Mouse (Mus musculus) liver, adult (tissue): Measurements from ENCODE around the gene Gpx1.

ENCODE experiments used
- GATA4 ChIP-seq: IDR thresholded peaks from 2 replicates; pipeline ENCODE4 v1.6.1; 2014; ENCODE audit warnings: mild to moderate bottlenecking, low read length; ENCODE audit not compliant: insufficient replicate concordance

Gene Gpx1

DNA sequence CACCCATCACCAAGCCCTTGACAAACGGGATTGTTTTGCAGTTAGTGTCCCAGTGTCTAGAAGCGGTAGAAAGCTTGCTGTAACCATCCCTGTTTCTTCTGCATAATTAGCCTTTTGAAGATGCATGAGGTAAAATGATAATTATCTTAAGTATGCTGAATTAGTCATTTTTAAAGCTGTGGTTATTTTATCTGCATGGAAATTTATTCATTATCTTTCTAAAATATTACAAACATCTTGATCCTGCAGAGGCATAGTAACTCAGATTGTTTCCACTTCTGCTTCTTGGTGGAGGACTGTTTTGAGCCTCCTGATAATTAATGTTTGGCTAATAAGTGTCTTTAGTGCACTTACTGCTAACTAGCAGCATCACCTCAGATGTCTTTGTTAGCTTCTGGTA, 20.2 kb upstream of the Gpx1 start:
- TF ChIP-seq GATA4 = no peak

DNA sequence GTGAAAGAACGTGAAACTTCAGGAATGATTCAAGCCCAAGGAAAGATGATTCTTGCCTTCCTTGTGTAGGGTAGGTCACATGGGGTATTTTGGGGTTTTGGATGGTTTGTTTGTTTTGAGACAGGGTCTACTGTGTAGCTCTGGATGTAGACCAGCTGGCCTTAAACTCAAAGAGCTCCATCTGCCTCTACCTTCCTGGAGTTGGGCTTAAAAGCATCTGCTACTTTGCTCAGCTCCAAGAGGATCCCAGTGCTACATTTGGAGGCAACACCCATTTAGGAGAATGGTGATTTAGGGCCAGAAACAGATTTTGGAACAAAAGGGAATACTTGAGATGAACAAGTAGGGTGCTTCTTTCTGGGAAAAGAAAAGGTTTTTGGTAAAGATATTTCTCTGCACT, 13.9 kb upstream of the Gpx1 start:
- TF ChIP-seq GATA4 = no peak

DNA sequence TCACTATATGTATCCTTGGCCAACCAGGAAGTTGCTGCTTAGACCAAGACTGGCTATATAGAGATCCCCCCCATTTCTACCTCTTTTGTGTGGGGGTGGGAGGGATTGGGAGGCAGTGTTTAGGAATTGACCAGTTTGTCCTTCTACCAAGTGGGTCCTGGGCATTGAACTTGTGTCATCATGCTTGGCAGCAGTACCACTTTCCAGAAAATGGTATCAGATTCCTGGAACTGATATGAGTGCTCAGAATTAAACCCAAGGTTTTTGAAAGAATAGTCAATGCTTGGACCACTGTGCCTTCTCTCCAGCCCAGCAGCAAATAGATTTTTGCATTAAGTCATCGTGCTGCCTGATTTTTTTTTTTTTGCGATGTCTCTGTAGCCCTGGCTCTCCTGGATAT, 12.9 kb upstream of the Gpx1 start:
- TF ChIP-seq GATA4 = peak; percentile 27; the same call in 1 of the 2 replicates

DNA sequence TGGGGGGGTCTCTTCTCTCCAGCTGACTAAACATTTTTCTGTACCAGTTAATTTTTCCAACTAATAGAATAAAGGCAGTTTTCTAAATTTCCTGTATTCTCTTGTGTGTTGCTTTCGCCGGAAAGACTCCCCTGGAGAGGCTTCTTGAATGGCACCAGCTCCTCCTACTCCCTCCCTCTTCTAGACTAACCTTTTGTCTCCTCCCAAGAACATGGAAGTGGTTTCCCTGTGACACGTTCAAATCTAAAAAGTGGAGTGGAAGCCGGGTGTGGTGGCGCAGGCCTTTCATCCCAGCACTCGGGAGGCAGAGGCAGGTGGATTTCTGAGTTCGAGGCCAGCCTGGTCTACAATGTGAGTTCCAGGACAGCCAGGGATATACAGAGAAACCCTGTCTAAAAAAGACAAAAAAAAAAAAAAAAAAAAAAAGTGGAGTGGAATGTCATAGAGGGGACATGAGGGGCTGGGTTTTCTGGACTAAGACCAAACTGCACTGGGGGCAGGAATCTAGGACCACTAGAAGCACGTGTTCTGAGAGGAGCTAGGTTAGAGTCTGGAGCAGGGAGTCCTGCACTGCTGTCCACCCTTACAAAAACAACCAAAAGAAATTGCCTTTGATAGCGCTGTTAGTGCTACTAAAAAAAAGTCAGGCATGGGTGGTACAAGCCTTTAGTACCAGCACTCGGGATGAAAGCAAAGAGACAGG, 704 bp upstream of the Gpx1 start:
- no peak for TF ChIP-seq GATA4

DNA sequence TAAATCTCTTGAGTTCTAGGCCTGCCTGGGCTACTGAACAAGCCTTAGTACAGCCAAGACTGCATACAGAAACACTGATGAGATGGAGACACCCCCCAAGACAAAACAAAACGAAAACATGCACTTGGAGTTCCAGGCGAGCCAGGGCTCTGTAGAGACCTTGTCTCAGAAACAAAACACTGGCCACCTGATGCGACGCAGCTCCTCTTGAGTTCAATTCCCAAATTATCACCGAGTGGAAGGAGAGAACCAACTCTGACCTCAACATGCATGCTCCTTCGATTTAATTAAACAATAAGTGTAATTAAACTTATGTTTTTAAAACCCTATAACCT, 185 bp upstream of the Gpx1 start:
- no peak for TF ChIP-seq GATA4

DNA sequence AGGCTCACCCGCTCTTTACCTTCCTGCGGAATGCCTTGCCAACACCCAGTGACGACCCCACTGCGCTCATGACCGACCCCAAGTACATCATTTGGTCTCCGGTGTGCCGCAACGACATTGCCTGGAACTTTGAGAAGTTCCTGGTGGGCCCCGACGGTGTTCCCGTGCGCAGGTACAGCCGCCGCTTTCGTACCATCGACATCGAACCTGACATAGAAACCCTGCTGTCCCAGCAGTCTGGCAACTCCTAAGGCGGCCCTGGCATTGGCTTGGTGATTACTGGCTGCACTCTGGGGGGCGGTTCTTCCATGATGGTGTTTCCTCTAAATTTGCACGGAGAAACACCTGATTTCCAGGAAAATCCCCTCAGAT, 1.2 kb downstream of the Gpx1 start:
- no peak for TF ChIP-seq GATA4

DNA sequence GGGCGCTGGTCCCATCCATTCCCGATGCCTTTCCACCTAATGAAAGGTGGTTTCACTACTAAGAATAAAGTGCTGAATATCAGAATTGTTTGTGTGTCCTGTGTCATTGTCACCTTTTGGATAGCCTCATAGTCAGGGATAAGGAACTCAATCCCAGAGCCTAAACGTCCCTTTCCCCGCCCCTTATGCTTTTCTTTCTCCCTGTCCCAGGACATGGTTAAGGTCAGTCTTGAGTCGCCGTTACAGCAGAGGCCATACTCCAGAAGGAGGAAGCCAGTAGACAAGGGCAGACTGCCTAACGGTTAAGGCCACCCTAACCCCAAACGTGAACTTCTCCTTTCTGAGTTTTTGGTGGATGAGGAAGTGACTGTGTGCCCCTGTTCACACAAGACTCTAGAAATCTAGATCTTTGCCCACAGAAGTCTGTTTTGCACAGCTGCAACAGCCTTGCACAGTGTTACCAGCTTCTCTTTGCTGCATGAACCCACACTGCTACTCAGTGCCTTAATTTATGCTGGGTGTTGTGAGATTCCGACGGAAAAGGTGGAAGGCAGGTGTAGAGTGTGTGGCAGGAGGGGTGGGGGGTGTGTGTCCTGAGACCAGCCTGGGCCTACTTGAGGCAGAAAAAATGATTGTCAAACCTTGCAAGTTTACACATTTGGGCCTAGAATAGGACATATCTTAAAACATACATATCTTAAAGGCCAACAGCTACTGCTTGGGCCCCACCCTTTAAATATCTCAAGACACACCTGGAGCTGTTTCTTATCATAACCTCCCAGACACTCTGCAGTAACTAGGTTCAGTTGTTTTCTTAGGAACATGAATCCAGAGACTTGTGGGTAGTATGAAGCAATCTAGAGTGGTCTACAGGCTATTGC, 1.8 kb downstream of the Gpx1 start:
- TF ChIP-seq GATA4 = no peak

DNA sequence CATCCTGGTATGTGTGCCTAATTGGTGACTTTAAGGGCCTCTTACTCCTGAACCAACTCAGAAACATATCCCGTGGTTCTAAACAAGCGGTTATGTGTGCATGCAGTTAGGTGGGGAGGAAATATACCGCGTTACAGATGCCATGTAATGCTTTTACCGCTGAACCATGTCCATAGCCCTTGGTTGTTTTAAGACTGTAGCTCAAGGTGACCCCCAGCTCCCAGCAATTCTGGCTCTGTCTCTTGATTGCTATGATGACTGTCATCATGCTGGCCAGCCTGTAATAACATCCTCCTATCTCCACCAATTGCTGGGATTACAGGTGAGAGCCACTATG, 2.4 kb downstream of the Gpx1 start:
- no peak for TF ChIP-seq GATA4

DNA sequence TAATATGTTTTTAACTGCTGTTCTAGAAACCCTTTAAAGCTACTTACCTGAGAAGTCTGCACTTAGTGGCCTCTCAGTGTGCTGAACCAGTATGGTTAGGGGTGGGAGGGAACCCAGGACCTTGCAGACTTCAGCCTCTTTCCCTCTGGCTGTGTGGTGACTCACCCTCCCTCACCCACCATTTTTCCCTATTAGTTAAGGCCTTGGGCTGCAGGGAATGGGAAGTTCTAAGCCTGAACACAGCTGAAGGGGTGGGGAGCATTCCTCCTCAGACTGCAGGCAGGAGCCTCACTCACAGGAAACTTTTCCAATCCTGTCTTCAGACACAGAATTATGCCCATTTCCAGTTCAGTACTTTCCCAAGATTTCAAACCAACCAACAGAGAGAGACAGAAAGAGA, 3.1 kb downstream of the Gpx1 start:
- TF ChIP-seq GATA4 = no peak

DNA sequence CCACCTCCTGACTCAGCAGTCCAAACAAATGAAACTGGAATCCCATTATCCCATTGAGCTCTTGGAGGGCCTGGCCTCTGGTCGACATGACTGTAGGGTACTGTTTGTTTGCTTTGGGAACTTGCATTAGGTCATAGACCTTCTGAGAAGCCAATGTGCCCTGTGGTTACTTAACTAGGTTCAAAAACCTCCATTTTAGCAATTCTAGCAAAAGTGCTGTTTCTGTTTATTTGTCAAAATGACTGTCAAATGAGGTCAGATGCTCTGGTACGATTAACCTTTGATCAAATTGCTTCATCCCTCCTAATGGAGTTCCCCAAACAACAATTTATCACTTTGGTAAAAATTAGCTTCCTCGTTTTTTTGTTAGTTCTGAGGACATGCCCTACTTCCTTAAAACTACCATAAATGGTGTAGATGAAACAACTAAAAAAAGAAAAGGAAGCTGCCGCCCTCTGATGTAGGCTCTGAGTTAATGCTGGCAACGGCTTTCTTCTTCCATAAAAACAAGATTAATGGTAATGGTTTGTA, 3.7 kb downstream of the Gpx1 start:
- TF ChIP-seq GATA4 = no peak

DNA sequence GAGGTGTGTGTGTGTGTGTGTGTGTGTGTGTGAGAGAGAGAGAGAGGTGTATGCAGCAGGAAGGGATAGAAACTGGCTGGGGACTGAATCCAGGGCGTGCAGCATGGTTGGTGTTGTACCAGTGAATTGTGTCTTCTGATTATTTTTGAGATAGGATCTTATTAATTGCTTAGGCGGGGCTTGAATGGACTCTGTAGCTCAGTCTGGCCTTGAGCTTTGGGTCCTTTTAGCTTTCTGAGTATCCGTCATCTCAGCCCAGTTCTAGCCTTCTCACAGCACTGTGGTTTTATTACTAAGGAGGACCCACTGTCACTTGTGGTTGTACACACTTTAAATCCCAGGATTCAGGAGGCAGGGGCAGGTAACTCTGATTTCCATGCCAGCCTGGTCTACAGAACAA, 4.6 kb downstream of the Gpx1 start:
- no peak for TF ChIP-seq GATA4

DNA sequence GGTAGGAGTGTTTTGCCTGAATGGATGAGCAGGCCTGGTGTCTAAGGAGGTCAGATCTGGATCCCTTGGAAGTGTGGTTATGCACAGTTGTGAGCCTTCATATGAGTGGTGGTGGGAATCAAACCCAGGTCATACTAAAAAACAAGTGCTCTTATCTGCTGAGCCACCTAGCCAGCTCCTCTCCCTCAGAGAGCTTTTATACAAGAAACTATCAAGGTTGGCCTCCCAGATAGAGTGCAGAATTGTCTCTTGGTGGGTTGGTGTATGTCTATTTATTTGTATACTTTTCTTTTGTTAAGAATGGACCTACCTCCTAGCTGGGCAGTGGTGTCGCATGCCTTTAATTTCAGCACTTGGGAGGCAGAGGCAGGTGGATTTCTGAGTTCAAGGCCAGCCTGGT, 5.1 kb downstream of the Gpx1 start:
- no peak for TF ChIP-seq GATA4

DNA sequence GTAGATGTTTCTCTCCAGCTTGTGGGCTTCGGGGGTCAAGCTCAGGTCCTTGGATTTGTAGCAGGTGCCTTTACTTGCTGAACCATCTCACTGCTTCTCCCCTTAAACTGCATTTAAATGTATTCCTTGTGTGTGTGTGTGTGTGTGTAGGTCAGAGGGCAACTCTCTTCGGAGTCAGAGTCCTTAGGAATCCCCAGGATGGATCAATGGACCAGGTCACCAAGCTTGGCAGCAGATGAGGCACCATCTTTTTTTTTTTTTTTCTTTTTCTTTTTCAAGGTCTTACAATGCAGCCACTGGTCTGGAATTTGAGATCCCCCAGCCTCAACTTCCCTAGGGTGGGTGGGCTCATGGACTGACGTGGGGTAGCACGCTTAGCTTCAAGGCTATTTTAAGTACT, 5.8 kb downstream of the Gpx1 start:
- TF ChIP-seq GATA4 = no peak

DNA sequence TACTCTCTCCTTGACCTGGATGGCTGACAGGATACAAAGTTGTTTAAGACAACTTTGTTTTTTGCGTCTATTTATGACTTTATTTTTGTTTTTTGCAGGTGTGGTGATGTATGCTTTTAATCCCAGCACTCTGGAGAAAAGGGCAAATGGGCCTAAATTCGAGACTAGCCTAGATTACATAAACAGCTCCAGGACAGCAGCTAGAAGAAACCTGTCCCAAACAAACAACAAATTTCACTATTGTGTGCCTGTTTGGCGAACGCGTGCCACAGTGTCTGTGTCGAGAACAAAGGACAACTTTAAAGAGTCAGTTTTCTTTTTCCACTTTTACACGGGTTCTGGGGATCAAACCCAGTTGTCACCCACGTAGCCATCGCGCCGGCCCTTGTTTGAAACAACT, 8.3 kb downstream of the Gpx1 start:
- no peak for TF ChIP-seq GATA4

DNA sequence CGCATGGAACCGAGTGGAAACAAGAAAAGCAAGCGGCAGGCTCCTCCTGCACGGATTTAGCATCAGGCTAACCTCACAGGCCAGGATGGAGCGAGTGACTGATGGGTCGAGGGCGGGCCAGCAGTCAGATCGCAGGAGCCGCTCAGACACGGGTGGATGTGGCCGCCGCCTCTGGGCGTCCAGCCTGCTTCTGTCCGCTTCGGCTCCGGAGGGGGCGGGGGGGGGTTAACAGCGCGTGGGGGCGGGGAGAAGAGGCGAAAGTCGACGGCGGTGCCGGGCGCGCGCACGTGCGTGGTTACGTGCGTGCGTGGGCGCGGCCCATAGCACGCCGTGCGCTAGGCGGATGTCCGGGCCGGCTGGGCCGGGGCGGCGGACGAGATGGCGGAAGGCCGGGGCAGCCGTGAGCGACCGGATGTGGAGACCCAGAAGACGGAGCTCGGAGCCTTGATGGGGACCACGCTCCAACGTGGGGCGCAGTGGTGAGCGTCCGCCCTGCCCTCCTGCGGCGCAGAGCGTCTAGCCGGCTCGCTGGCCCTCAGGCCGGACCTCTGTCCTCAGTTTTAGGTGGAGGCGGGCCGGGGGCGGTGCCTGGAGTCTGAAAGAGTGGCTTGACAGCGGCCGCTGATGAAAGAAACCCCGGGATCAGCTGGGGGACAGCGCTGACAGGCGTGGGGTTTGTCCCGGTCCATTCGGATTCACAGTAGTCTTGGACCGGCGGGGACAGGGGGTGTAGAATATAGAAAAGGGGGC, 9.0 kb downstream of the Gpx1 start, which contains the start of gene Usp4:
Gene Usp4, plus strand, starts transcription at position 314 of the 750 bp plus-strand sequence.
- no peak for TF ChIP-seq GATA4

DNA sequence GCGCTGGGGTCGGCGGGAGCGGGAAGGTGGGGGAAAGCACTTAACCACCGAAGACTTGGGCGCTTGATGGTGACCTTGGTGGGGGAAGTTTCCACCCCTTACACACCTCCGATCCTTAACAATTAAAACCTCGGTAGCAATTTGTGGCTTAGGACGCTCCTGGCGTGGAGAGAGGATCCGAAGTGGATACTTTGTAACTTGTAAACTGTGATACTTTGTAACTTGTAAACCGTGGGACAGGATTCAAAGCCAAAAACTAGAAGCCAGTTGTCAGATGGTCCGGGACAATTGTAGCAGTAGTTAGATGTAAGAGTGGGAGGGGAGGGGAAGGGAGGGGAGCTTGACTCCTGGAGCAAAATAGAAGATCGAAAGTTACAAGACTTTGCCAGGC, 9.6 kb downstream of the Gpx1 start:
- no peak for TF ChIP-seq GATA4

DNA sequence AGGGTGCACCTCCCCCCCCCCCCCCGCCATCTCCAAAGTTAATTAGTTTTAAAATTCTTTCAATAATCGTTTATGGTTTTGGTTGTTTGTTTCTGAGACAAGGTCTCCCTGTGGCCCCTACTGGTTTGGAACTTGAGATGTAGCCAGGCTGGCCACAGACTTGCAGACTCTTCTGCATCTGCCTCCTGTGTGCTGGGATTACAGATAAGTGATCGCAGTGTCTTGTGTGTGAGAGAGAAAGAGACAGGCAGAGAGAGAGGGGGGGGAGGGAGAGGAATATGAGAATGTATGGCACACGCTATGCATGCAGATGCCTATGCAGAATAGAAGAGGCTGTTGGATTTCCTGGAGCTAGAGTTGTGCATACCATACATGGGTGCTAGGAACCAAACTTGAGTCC, 11.0 kb downstream of the Gpx1 start:
- TF ChIP-seq GATA4 = no peak

DNA sequence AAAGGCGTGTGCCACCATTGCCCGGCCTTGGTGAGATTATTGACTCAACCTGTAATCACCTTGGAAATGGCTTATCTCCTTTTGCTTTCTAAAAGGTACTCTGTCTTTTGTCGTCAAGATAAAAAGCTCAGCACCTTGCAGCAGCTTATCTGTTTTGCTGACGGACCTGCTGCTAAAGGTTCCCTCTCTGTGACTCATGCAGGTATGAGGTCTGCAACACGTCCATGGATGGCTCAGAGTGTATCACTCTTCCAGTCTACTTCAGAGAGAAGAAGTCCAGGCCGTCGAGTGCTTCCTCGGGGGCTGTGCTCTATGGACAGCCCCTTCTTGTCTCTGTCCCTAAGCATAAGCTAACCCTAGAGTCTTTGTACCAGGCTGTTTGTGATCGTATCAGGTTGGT, 39.5 kb downstream of the Gpx1 start:
- no peak for TF ChIP-seq GATA4
